ENCODE assay signal across 9 mouse cellular contexts in the genomic region with DNA sequence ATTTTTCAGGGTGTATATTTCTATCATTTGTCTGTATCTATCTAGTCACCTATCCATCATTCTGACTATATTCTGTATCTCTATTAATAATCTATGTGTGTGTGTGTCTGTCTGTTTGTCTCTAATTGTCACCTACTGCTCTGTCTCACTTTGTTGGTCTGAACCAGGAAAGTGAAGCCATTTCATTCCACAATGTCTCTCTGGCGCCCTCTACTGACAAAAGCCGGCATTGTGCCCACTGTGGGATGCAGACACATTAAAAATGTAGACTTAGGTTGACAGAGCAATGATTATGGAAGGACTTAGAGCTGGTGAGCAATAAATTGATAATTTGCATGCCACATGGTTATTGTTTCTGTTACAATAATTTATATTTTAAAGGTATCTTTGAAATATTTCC. TPM values are rescaled to one million over a fixed set of nuclear protein-coding genes. Genes with fewer than 3 reads are reported as not detected.
A peak's percentile ranks its signal among the peaks of the same experiment; 100 is the strongest.
DNase-seq lines count a peak whose midpoint lies in the region; ATAC-seq and TF ChIP-seq lines count a peak whose summit lies in the region.
"Had no signal": no experiment of that assay in that cellular context is flagged by ENCODE, and none has a peak within 500 bp of the region (broad histone marks: within the 10 kb centered on the region; RNA-seq: fewer than 3 reads in every experiment).

No protein-coding gene starts in this region.

- no peak overlapping the region for H3K4me3 ChIP-seq in intestine, embryonic 14.5 days (ENCODE audit: low read depth, low read length)
- H3K4me3 ChIP-seq in intestine, embryonic 15.5 days (replicated peaks), result no peak overlapping the region
- H3K4me3 ChIP-seq in lung, adult 2 months (replicated peaks; ENCODE audit: extremely low read depth, low read depth, low read length), result no peak overlapping the region
- H3K4me3 ChIP-seq: embryonic facial prominence, embryonic 12.5 days had no signal

- H3K9ac ChIP-seq in intestine, embryonic 14.5 days (ENCODE audit: low read length), result no peak overlapping the region
- no peak overlapping the region for H3K9ac ChIP-seq in intestine, embryonic 15.5 days
- H3K9ac ChIP-seq: embryonic facial prominence, embryonic 12.5 days had no signal

- no peaks in the 10 kb centered on the region for H3K4me1 ChIP-seq in intestine, embryonic 14.5 days (replicated peaks; ENCODE audit: control insufficient read depth, insufficient read depth, low read length)
- H3K4me1 ChIP-seq in intestine, embryonic 15.5 days (replicated peaks), result no peaks in the 10 kb centered on the region
- no peaks in the 10 kb centered on the region for H3K4me1 ChIP-seq in lung, adult 2 months (ENCODE audit: control insufficient read depth, insufficient read depth, low read length)
- H3K4me1 ChIP-seq: embryonic facial prominence, embryonic 12.5 days had no signal

- H3K4me2 ChIP-seq in intestine, embryonic 14.5 days (ENCODE audit: low read length), result no peak overlapping the region
- H3K4me2 ChIP-seq in intestine, embryonic 15.5 days (replicated peaks), result no peak overlapping the region
- H3K4me2 ChIP-seq: embryonic facial prominence, embryonic 12.5 days had no signal

- no peak overlapping the region for H3K27ac ChIP-seq in intestine, embryonic 14.5 days (ENCODE audit: low read depth)
- no peak overlapping the region for H3K27ac ChIP-seq in intestine, embryonic 15.5 days
- H3K27ac ChIP-seq: embryonic facial prominence, embryonic 12.5 days had no signal

- 0 out of 2 replicates have a peak, but pooled peaks have one; percentile 40 for ATAC-seq in intestine, embryonic 14.5 days (replicated peaks; ENCODE audit: low FRiP score, low TSS enrichment, low read depth)
- ATAC-seq in intestine, embryonic 15.5 days, result no peak

- DNase-seq in intestine, embryonic 14.5 days (ENCODE audit: low spot score), result peak; percentile 98
- DNase-seq in cerebellum, postnatal 36 days, result peak; percentile 72 to 81
- peak; percentile 73 for DNase-seq in gastrocnemius, postnatal 14 days
- DNase-seq in kidney, postnatal 4 days, result peak; percentile 90 to 94
- DNase-seq in lung, adult 2 months, result peak; percentile 85
- peak; percentile 81 for DNase-seq in ovary, postnatal 36 days (ENCODE audit: low spot score)
- DNase-seq in thymus, postnatal 36 days, result peak; percentile 20 to 46

- intact Hi-C loops in gastrocnemius, postnatal 14 days (cut with DNase I; ENCODE audit: low total_unique reads), result loop anchor here (10.0 kb wide), 1 partner anchor 99 kb away; no protein-coding TSS in a partner anchor

- TF ChIP-seq CTCF in lung, adult 2 months (IDR thresholded peaks at IDR 0.05; ENCODE audit: insufficient read depth, low read length), result peak; percentile 63

- no peak for TF ChIP-seq POLR2A in lung, adult 2 months (IDR thresholded peaks at IDR 0.05; ENCODE audit: borderline replicate concordance, extremely low read depth, low read depth, low read length)

- 0% methylated on average over 2 of the region's 2 CpGs for WGBS in intestine, embryonic 14.5 days
- WGBS in intestine, embryonic 15.5 days, result 2% methylated on average over 2 of the region's 2 CpGs
- WGBS in lung, adult 2 months, result 2% methylated on average over 2 of the region's 2 CpGs

- H3K27me3 ChIP-seq in intestine, embryonic 14.5 days (replicated peaks; ENCODE audit: control insufficient read depth, insufficient read depth, low read length), result no peaks in the 10 kb centered on the region
- no peaks in the 10 kb centered on the region for H3K27me3 ChIP-seq in intestine, embryonic 15.5 days (replicated peaks)
- H3K27me3 ChIP-seq: embryonic facial prominence, embryonic 12.5 days had no signal

- no peaks in the 10 kb centered on the region for H3K9me3 ChIP-seq in intestine, embryonic 14.5 days (ENCODE audit: control insufficient read depth, low read length)
- H3K9me3 ChIP-seq in intestine, embryonic 15.5 days, result no peaks in the 10 kb centered on the region
- H3K9me3 ChIP-seq: embryonic facial prominence, embryonic 12.5 days had no signal

- no peaks in the 10 kb centered on the region for H3K36me3 ChIP-seq in intestine, embryonic 14.5 days (ENCODE audit: control insufficient read depth, insufficient read depth, low read length)
- H3K36me3 ChIP-seq in intestine, embryonic 15.5 days, result no peaks in the 10 kb centered on the region
- H3K36me3 ChIP-seq: embryonic facial prominence, embryonic 12.5 days had no signal

RNA-seq across cellular contexts. Expression of gene Serpina10, which starts 12.1 kb away (rescaled TPM):
- 0.42 TPM in 2 replicates for polyA plus RNA-seq in intestine, embryonic 14.5 days (2014; fragmentation: Nextera tagmentation; extraction: Ambion mirVana)
- 1.8 and 2.3 TPM in 2 replicates for polyA plus RNA-seq in intestine, embryonic 15.5 days (2015; fragmentation: Nextera tagmentation; extraction: Ambion mirVana)
- total RNA-seq in gastrocnemius, postnatal 14 days (2021), result not detected
- 0.10 and 0.22 TPM in 2 replicates for polyA plus RNA-seq in lung, adult 2 months (2012; rRNA removed)
- polyA plus RNA-seq: embryonic facial prominence, embryonic 12.5 days had no signal

RNA-seq across cellular contexts. Expression of gene Serpina6, which starts 13.7 kb away (rescaled TPM):
- polyA plus RNA-seq in intestine, embryonic 14.5 days (2014; fragmentation: Nextera tagmentation; extraction: Ambion mirVana), result 0.90 and 75.1 TPM in 2 replicates
- 96.8 and 146 TPM in 2 replicates for polyA plus RNA-seq in intestine, embryonic 15.5 days (2015; fragmentation: Nextera tagmentation; extraction: Ambion mirVana)
- not detected for total RNA-seq in gastrocnemius, postnatal 14 days (2021)
- polyA plus RNA-seq in lung, adult 2 months (2012; rRNA removed), result 0.07 TPM in 1 of 2 replicates, not detected in the other

RNA-seq across cellular contexts. Expression of gene Serpina16, which starts 32.6 kb away (rescaled TPM):
- polyA plus RNA-seq in intestine, embryonic 14.5 days (2014; fragmentation: Nextera tagmentation; extraction: Ambion mirVana), result 0.27 TPM in 1 of 2 replicates, not detected in the other
- polyA plus RNA-seq in intestine, embryonic 15.5 days (2015; fragmentation: Nextera tagmentation; extraction: Ambion mirVana), result 0.30 and 0.56 TPM in 2 replicates
- not detected for total RNA-seq in gastrocnemius, postnatal 14 days (2021)
- not detected in 2 replicates for polyA plus RNA-seq in lung, adult 2 months (2012; rRNA removed)
- polyA plus RNA-seq: embryonic facial prominence, embryonic 12.5 days had no signal

RNA-seq across cellular contexts. Expression of gene Serpina1f, which starts 52.0 kb away (rescaled TPM):
- polyA plus RNA-seq in intestine, embryonic 14.5 days (2014; fragmentation: Nextera tagmentation; extraction: Ambion mirVana), result 0.20 TPM in 1 of 2 replicates, not detected in the other
- polyA plus RNA-seq in intestine, embryonic 15.5 days (2015; fragmentation: Nextera tagmentation; extraction: Ambion mirVana), result not detected in 2 replicates
- total RNA-seq in gastrocnemius, postnatal 14 days (2021), result not detected
- polyA plus RNA-seq in lung, adult 2 months (2012; rRNA removed), result not detected in 2 replicates
- polyA plus RNA-seq: embryonic facial prominence, embryonic 12.5 days had no signal

Comparison
In these comparisons a context has a peak if more than half of its experiments do, and no peak if none do; other contexts are left out.
1. DNase-seq: peak in every context shown above with its lines; median percentile 98 in intestine, embryonic 14.5 days; 92 in kidney, postnatal 4 days; 85 in lung, adult 2 months; 81 in ovary, postnatal 36 days; 76 in cerebellum, postnatal 36 days; 73 in gastrocnemius, postnatal 14 days; 33 in thymus, postnatal 36 days.